Mouse (Mus musculus) midbrain, embryonic 12.5 days (tissue): ENCODE measurements around the gene Odf3b. TPM values are rescaled to one million over a fixed set of nuclear protein-coding genes. Genes with fewer than 3 reads are reported as not detected.

Source experiments
- ATAC-seq: fragments of 200-750 bp; cut with Nextera tagmentation; 2 replicates; pipeline ENCODE4 v1.8.0; 2017; ENCODE audit warnings: low read depth, moderate TSS enrichment, moderate library complexity; ENCODE audit not compliant: low FRiP score
- H3K27ac ChIP-seq: fragments of 300-500 bp; sonication (generic); replicated peaks from 2 replicates; pipeline ENCODE4 v1.5.1; 2016; ENCODE audit warnings: mild to moderate bottlenecking
- H3K27me3 ChIP-seq: fragments of 300-500 bp; sonication (generic); 2 replicates; pipeline ENCODE4 v1.6.1; 2016; ENCODE audit warnings: mild to moderate bottlenecking
- H3K36me3 ChIP-seq: fragments of 300-500 bp; sonication (generic); 2 replicates; pipeline ENCODE4 v1.6.1; 2016
- H3K4me1 ChIP-seq: fragments of 300-500 bp; sonication (generic); 2 replicates; pipeline ENCODE4 v1.6.1; 2016
- H3K4me2 ChIP-seq: fragments of 300-500 bp; sonication (generic); replicated peaks from 2 replicates; pipeline ENCODE4 v1.6.1; 2016; ENCODE audit warnings: mild to moderate bottlenecking, moderate library complexity
- H3K4me3 ChIP-seq: fragments of 300-500 bp; sonication (generic); 2 replicates; pipeline ENCODE4 v1.5.1; 2016; ENCODE audit warnings: mild to moderate bottlenecking
- H3K9ac ChIP-seq: fragments of 300-500 bp; sonication (generic); replicated peaks from 2 replicates; pipeline ENCODE4 v1.6.1; 2016; ENCODE audit warnings: mild to moderate bottlenecking, moderate library complexity
- H3K9me3 ChIP-seq: fragments of 300-500 bp; sonication (generic); 2 replicates; pipeline ENCODE4 v1.6.1; 2016; ENCODE audit warnings: mild to moderate bottlenecking
- WGBS: fragments of 180-500 bp; shearing (Covaris S2); methylation state at CpG from one replicate; pipeline ENCODE4 v1.1.7; 2016; 5-methylcytosine and 5-hydroxymethylcytosine counted together
- polyA plus RNA-seq: library from polyadenylated mRNA; unstranded; fragments of >200 nt; fragmentation: Nextera tagmentation; extraction: Ambion mirVana; gene quantifications from 2 replicates; pipeline ENCODE4 v1.2.1, GENCODE M21; 2016

Gene Odf3b
- polyA plus RNA-seq, 1 experiment from 2014 or later = 0.51 TPM

GRCm38 (mm10) chr15:89373762-89374248, 5.3 kb downstream of the Odf3b start, which contains the start of gene Sco2:
TSS of gene Sco2 (minus strand) at chr15:89373846.
- Histone ChIP-seq H3K9me3 (no peaks in the 10 kb centered on the region), H3K9ac (peak within 1 kb of the TSS; percentile 73), H3K4me2 (peak within 1 kb of the TSS; percentile 79), H3K27me3 (peaks cover 40% of the 10 kb centered on the region), H3K4me3 (peak within 1 kb of the TSS; percentile 73), H3K27ac (peak within 1 kb of the TSS; percentile 90), H3K36me3 (peaks cover 38% of the 10 kb centered on the region), H3K4me1 (peaks cover 23% of the 10 kb centered on the region)
- ATAC-seq = peak; percentile 80
- under 1% methylated on average over 42 of the region's 42 CpGs for WGBS

DNA sequence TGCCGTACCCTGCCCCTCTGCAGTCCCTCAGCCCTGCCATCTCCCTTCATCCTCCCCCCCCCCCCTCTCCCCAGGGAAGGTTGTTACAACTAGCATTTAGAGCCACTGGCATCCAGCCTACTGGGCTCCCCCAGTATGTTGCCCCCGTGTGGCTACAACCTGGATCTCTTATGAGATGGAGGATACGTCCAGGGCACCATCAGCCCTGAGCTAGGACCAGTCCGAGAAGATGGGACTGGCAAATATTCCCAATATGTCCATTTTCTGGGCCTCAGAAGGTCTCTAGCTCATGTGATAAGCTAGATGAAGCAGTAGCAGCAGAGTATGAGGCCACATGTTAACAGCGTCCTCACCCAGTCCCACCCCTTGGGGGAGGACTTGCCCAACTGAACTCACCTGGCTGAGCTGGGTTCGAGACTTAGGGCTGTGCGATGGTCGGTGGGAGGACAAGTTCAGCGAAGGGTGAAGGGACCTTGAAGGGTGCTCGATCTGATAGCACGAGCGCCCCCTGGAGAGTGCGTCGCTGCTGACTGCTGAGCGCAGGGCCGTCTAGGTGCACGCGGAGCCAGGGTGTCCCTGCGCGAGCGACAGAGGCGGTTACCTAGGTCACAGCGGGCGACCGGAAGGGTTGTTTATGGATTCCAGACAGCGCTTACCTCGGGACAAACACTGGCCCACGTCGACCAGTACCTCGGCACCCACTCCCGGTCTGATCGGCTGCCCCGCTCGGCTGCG, 5.9 kb downstream of the Odf3b start:
- Histone ChIP-seq H3K4me3 (peak overlapping the region; percentile 73), H3K4me1 (peaks cover 17% of the 10 kb centered on the region), H3K9ac (peak overlapping the region; percentile 73), H3K9me3 (no peaks in the 10 kb centered on the region), H3K27me3 (peaks cover 34% of the 10 kb centered on the region), H3K27ac (peak overlapping the region; percentile 90), H3K36me3 (peaks cover 45% of the 10 kb centered on the region), H3K4me2 (peak overlapping the region; percentile 79)
- 3% methylated on average over 35 of the region's 35 CpGs for WGBS
- ATAC-seq = peak; percentile 78

DNA sequence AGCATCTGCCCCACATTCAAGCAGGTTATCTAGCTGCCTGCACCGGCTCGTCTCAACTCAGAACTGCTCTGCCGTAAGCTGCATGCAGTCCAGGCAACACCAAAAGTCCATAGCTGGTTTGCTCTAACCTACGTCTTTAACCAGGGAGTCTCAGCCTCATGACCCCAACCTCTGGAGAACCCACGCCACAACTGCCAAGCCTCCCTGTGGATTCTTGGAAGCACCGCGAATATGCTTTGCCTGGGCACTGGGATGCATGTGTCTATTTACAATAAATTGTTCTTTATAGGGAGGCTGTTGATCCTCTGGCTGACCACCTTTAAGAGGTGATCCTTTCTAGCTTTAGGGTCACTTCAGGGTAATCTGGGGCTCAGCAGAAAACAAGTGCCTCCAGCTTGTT, 6.5 kb downstream of the Odf3b start:
- Histone ChIP-seq H3K27me3 (peaks cover 27% of the 10 kb centered on the region), H3K9me3 (no peaks in the 10 kb centered on the region), H3K9ac (no peak overlapping the region), H3K36me3 (peaks cover 51% of the 10 kb centered on the region), H3K4me2 (peak overlapping the region; percentile 79), H3K4me3 (no peak overlapping the region), H3K4me1 (peaks cover 15% of the 10 kb centered on the region), H3K27ac (peak overlapping the region; percentile 31; the same call in 1 of the 2 replicates)
- ATAC-seq = no peak
- 87% methylated on average over 7 of the region's 7 CpGs for WGBS

DNA sequence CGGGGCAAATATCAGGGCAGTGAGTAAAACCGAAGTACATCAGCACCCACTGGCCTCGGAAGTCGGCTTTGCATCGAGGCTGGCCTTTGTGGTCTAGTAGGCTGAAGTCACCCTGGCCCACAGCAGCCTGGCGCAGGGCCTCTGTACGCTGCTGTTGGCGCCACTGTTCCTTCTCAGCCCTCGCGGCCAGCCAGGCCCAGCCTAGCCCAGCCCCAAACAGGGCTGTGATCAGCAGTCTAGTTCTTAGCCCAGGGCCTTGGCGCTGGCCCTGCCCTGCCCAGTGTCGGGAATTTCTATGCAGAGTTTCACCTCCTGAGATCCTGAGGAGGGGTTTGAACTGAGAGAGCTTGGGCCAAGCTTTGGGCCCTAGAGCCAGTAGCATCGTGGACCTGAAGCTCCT, 7.0 kb downstream of the Odf3b start:
- Histone ChIP-seq H3K4me1 (peaks cover 15% of the 10 kb centered on the region), H3K27ac (no peak overlapping the region; the same call in 1 of the 2 replicates), H3K27me3 (peaks cover 23% of the 10 kb centered on the region), H3K9ac (no peak overlapping the region), H3K4me3 (no peak overlapping the region), H3K9me3 (no peaks in the 10 kb centered on the region), H3K36me3 (peaks cover 56% of the 10 kb centered on the region), H3K4me2 (no peak overlapping the region)
- no peak for ATAC-seq
- 90% methylated on average over 13 of the region's 13 CpGs for WGBS

GRCm38 (mm10) chr15:89365141-89365551, 13.9 kb downstream of the Odf3b start:
- peaks cover 97% of the 10 kb centered on the region for H3K36me3 ChIP-seq
- no peak overlapping the region for H3K4me2 ChIP-seq
- H3K4me1 ChIP-seq = no peaks in the 10 kb centered on the region
- H3K9ac ChIP-seq = no peak overlapping the region
- H3K9me3 ChIP-seq = no peaks in the 10 kb centered on the region
- no peak overlapping the region for H3K4me3 ChIP-seq
- H3K27ac ChIP-seq = no peak overlapping the region
- no peaks in the 10 kb centered on the region for H3K27me3 ChIP-seq
- WGBS = 91% methylated on average over 4 of the region's 4 CpGs
- ATAC-seq = no peak

- Histone ChIP-seq H3K9me3 (no peaks in the 10 kb centered on the region), H3K27me3 (no peaks in the 10 kb centered on the region), H3K4me2 (no peak overlapping the region), H3K9ac (no peak overlapping the region), H3K4me1 (peaks cover 3% of the 10 kb centered on the region), H3K27ac (no peak overlapping the region), H3K36me3 (peaks cover 81% of the 10 kb centered on the region), H3K4me3 (no peak overlapping the region)
- WGBS = 97% methylated on average over 7 of the region's 7 CpGs
- ATAC-seq = no peak
These were observed 16.0 kb downstream of the Odf3b start for GRCm38 (mm10) chr15:89363051-89363450.

- H3K36me3 ChIP-seq = peaks cover 38% of the 10 kb centered on the region
These were observed 20.3 kb downstream of the Odf3b start for GRCm38 (mm10) chr15:89358784-89359183.

GRCm38 (mm10) chr15:89356372-89356771, 22.7 kb downstream of the Odf3b start:
- peak overlapping the region; percentile 78 for H3K4me2 ChIP-seq
- peaks cover 37% of the 10 kb centered on the region for H3K36me3 ChIP-seq
- H3K27ac ChIP-seq = peak overlapping the region; percentile 85
- peak; percentile 75 for ATAC-seq
- peak overlapping the region; percentile 88 for H3K4me3 ChIP-seq
- WGBS = under 1% methylated on average over 15 of the region's 15 CpGs
- peaks cover 30% of the 10 kb centered on the region for H3K4me1 ChIP-seq
- peak overlapping the region; percentile 83 for H3K9ac ChIP-seq
- H3K9me3 ChIP-seq = no peaks in the 10 kb centered on the region
- no peaks in the 10 kb centered on the region for H3K27me3 ChIP-seq

More at GRCm38 (mm10) chr15:89358784-89359183, 20.3 kb downstream of the Odf3b start:
- H3K4me1 ChIP-seq = peaks cover 30% of the 10 kb centered on the region
- no peak overlapping the region for H3K27ac ChIP-seq
- no peaks in the 10 kb centered on the region for H3K27me3 ChIP-seq
- WGBS = 88% methylated on average over 3 of the region's 3 CpGs
- H3K9me3 ChIP-seq = no peaks in the 10 kb centered on the region
- no peak overlapping the region for H3K9ac ChIP-seq
- ATAC-seq = no peak
- H3K4me2 ChIP-seq = no peak overlapping the region
- no peak overlapping the region for H3K4me3 ChIP-seq

DNA sequence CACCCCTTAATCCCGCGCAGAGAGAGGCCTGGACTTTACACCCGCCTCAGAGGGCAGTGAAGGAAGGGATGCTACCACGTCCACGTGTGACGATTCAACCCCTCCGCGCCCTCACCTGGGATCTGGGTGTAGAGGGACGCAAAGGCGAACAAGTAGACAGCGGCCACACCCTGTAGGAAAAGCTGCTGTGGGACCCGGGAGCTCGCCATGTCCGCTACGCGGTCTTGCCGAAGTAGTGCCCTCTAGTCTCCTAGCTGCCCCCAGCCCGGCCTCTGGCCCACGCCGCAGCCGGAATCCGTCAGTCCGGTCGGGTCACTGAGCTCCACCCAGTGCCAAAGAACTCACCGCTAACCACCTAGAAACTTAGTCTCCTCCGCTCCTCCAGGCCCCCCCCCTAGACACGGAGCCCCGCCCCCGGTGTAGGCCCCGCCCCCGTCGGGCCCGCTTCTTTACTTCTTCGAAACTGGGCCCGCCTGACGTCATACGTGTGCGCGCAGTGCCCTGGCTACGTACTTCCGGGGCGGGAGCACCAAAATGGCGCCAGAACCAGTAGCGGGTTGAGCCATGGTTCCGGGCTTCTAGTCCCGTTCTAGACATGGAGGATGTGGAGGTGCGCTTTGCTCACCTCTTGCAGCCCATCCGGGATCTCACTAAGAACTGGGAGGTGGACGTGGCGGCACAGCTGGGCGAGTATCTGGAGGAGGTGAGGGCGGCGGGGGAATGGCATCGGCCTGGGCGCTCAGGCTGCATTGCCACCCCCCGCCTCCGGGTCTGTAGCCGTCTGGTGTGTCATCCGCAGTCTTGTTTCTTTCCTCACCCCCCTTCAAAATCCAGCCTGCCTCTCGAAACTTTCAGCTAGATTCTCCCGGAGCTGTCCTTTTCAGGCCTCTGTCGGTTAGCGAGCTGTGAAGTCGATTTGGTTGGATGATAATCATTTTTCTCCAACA, 23.6 kb downstream of the Odf3b start, which contains the start of the genes Lmf2 and Ncaph2:
Gene Lmf2, minus strand, starts transcription at position 419 of the 947 bp plus-strand sequence.
Gene Ncaph2, plus strand, starts transcription at position 479 of the 947 bp plus-strand sequence.
- Histone ChIP-seq H3K9me3 (no peaks in the 10 kb centered on the region), H3K36me3 (peaks cover 37% of the 10 kb centered on the region), H3K9ac (peak within 1 kb of the TSS; percentile 83), H3K4me1 (peaks cover 30% of the 10 kb centered on the region), H3K27me3 (no peaks in the 10 kb centered on the region), H3K4me3 (peak within 1 kb of the TSS; percentile 88), H3K27ac (peak within 1 kb of the TSS; percentile 85), H3K4me2 (peak within 1 kb of the TSS; percentile 78)
- ATAC-seq = peak; percentile 85
- under 1% methylated on average over 63 of the region's 64 CpGs for WGBS

GRCm38 (mm10) chr15:89354455-89354854, 24.6 kb downstream of the Odf3b start:
- Histone ChIP-seq H3K9ac (peak overlapping the region; percentile 83), H3K36me3 (peaks cover 38% of the 10 kb centered on the region), H3K9me3 (no peaks in the 10 kb centered on the region), H3K27ac (no peak overlapping the region), H3K4me1 (peaks cover 30% of the 10 kb centered on the region), H3K4me2 (peak overlapping the region; percentile 78), H3K4me3 (peak overlapping the region; percentile 88), H3K27me3 (no peaks in the 10 kb centered on the region)
- WGBS = 86% methylated on average over 7 of the region's 7 CpGs
- no peak for ATAC-seq

- Histone ChIP-seq H3K4me2 (peak overlapping the region; percentile 78), H3K9ac (peak overlapping the region; percentile 83; the same call in 1 of the 2 replicates), H3K27me3 (no peaks in the 10 kb centered on the region), H3K27ac (no peak overlapping the region), H3K9me3 (no peaks in the 10 kb centered on the region), H3K4me3 (0 out of 2 replicates have a peak overlapping the region, but pooled peaks have one; percentile 88), H3K36me3 (peaks cover 39% of the 10 kb centered on the region), H3K4me1 (peaks cover 30% of the 10 kb centered on the region)
- no peak for ATAC-seq
- WGBS = 97% methylated on average over 16 of the region's 16 CpGs
These were observed 25.2 kb downstream of the Odf3b start for GRCm38 (mm10) chr15:89353837-89354236.
